Mouse (Mus musculus) stomach, embryonic 14.5 days (tissue): ENCODE results near the gene Fat3. TPM values are rescaled to one million over a fixed set of nuclear protein-coding genes. Genes with fewer than 3 reads are reported as not detected.

Source experiments
- ATAC-seq: fragments of 200-750 bp; cut with Nextera tagmentation; 2 replicates; pipeline ENCODE4 v1.8.0; 2017; ENCODE audit warnings: low read depth, moderate TSS enrichment; ENCODE audit not compliant: insufficient number of reproducible peaks, insufficient read depth, low FRiP score
- H3K27ac ChIP-seq: fragments of 300-500 bp; sonication (generic); 2 replicates; pipeline ENCODE4 v1.5.1; 2014; ENCODE audit warnings: mild to moderate bottlenecking, low read length, moderate library complexity, mixed read lengths
- H3K27me3 ChIP-seq: fragments of 300-500 bp; sonication (generic); 2 replicates; pipeline ENCODE4 v1.6.1; 2014; ENCODE audit warnings: low read length, control low read depth, mixed read lengths; ENCODE audit not compliant: control insufficient read depth, insufficient read depth
- H3K36me3 ChIP-seq: fragments of 300-500 bp; sonication (generic); 2 replicates; pipeline ENCODE4 v1.6.1; 2014; ENCODE audit warnings: mild to moderate bottlenecking, control low read depth, low read length, moderate library complexity, mixed read lengths; ENCODE audit not compliant: control insufficient read depth, insufficient read depth
- H3K4me1 ChIP-seq: fragments of 300-500 bp; sonication (generic); 2 replicates; pipeline ENCODE4 v1.6.1; 2014; ENCODE audit warnings: low read length, control low read depth, mixed read lengths; ENCODE audit not compliant: control insufficient read depth, insufficient read depth
- H3K4me2 ChIP-seq: fragments of 300-500 bp; sonication (generic); replicated peaks from 2 replicates; pipeline ENCODE4 v1.6.1; 2014; ENCODE audit warnings: low read depth, low read length, control low read depth
- H3K4me3 ChIP-seq: fragments of 300-500 bp; sonication (generic); 2 replicates; pipeline ENCODE4 v1.5.1; 2014; ENCODE audit warnings: low read depth, low read length, control low read depth
- H3K9ac ChIP-seq: fragments of 300-500 bp; sonication (generic); replicated peaks from 2 replicates; pipeline ENCODE4 v1.6.1; 2014; ENCODE audit warnings: low read depth, mild to moderate bottlenecking, control low read depth, low read length, moderate library complexity, mixed read lengths
- H3K9me3 ChIP-seq: fragments of 300-500 bp; sonication (generic); 2 replicates; pipeline ENCODE4 v1.6.1; 2016; ENCODE audit warnings: low read depth, low read length, control low read depth; ENCODE audit not compliant: control insufficient read depth
- WGBS: fragments of 180-500 bp; shearing (Covaris S2); extraction: QIAGEN DNeasy Blood & Tissue Kit; methylation state at CpG from one replicate; pipeline ENCODE4 v1.1.7; 2014; 5-methylcytosine and 5-hydroxymethylcytosine counted together
- polyA plus RNA-seq: library from polyadenylated mRNA; unstranded; fragments of >200 nt; fragmentation: Nextera tagmentation; extraction: Ambion mirVana; gene quantifications from 2 replicates; pipeline ENCODE4 v1.2.1, GENCODE M21; 2014

Gene Fat3
- polyA plus RNA-seq, 1 experiment from 2014 or later = 3.2 TPM

- no peaks in the 10 kb centered on the region for H3K9me3 ChIP-seq
- no peaks in the 10 kb centered on the region for H3K4me1 ChIP-seq
- H3K36me3 ChIP-seq = no peaks in the 10 kb centered on the region
- H3K27ac ChIP-seq = no peak overlapping the region
- 58% methylated on average over 6 of the region's 6 CpGs for WGBS
- no peak overlapping the region for H3K9ac ChIP-seq
- ATAC-seq = no peak
- H3K27me3 ChIP-seq = no peaks in the 10 kb centered on the region
- H3K4me3 ChIP-seq = no peak overlapping the region
- H3K4me2 ChIP-seq = no peak overlapping the region
Measured at GRCm38 (mm10) chr9:16398734-16399686, 102.1 kb downstream of the Fat3 start.

GRCm38 (mm10) chr9:16389141-16389540 is 111.9 kb downstream of the Fat3 start:
- WGBS = 22% methylated on average over 4 of the region's 4 CpGs
- no peak for ATAC-seq
- no peaks in the 10 kb centered on the region for H3K27me3 ChIP-seq
- no peak overlapping the region for H3K4me3 ChIP-seq
- no peaks in the 10 kb centered on the region for H3K4me1 ChIP-seq
- no peaks in the 10 kb centered on the region for H3K9me3 ChIP-seq
- H3K4me2 ChIP-seq = no peak overlapping the region
- H3K27ac ChIP-seq = no peak overlapping the region
- H3K36me3 ChIP-seq = no peaks in the 10 kb centered on the region
- no peak overlapping the region for H3K9ac ChIP-seq

- no peak overlapping the region for H3K4me2 ChIP-seq
- no peak for ATAC-seq
- no peaks in the 10 kb centered on the region for H3K4me1 ChIP-seq
- no peaks in the 10 kb centered on the region for H3K36me3 ChIP-seq
- H3K9ac ChIP-seq = no peak overlapping the region
- H3K4me3 ChIP-seq = no peak overlapping the region
- H3K27me3 ChIP-seq = no peaks in the 10 kb centered on the region
- no peak overlapping the region for H3K27ac ChIP-seq
- no peaks in the 10 kb centered on the region for H3K9me3 ChIP-seq
Measured at GRCm38 (mm10) chr9:16387527-16387926, 113.6 kb downstream of the Fat3 start.

- Histone ChIP-seq H3K27ac (no peak overlapping the region), H3K4me2 (no peak overlapping the region), H3K9ac (no peak overlapping the region), H3K4me3 (no peak overlapping the region), H3K27me3 (no peaks in the 10 kb centered on the region), H3K9me3 (no peaks in the 10 kb centered on the region), H3K36me3 (no peaks in the 10 kb centered on the region), H3K4me1 (no peaks in the 10 kb centered on the region)
- WGBS = 42% methylated on average over 3 of the region's 3 CpGs
- ATAC-seq = no peak
Measured at GRCm38 (mm10) chr9:16363713-16364112, 137.4 kb downstream of the Fat3 start.

GRCm38 (mm10) chr9:16361811-16362210 is 139.3 kb downstream of the Fat3 start:
- Histone ChIP-seq H3K27ac (no peak overlapping the region), H3K4me2 (no peak overlapping the region), H3K4me3 (no peak overlapping the region), H3K9me3 (no peaks in the 10 kb centered on the region), H3K4me1 (no peaks in the 10 kb centered on the region), H3K36me3 (no peaks in the 10 kb centered on the region), H3K9ac (no peak overlapping the region), H3K27me3 (no peaks in the 10 kb centered on the region)
- WGBS = 22% methylated on average over 5 of the region's 5 CpGs
- no peak for ATAC-seq

GRCm38 (mm10) chr9:16356636-16357035 is 144.4 kb downstream of the Fat3 start:
- no peak overlapping the region for H3K4me2 ChIP-seq
- H3K9ac ChIP-seq = no peak overlapping the region
- ATAC-seq = no peak
- no peaks in the 10 kb centered on the region for H3K4me1 ChIP-seq
- no peak overlapping the region for H3K27ac ChIP-seq
- H3K9me3 ChIP-seq = no peaks in the 10 kb centered on the region
- 63% methylated on average over 4 of the region's 4 CpGs for WGBS
- H3K4me3 ChIP-seq = no peak overlapping the region
- H3K36me3 ChIP-seq = no peaks in the 10 kb centered on the region
- H3K27me3 ChIP-seq = no peaks in the 10 kb centered on the region

- WGBS = 35% methylated on average over 1 of the region's 1 CpGs
- Histone ChIP-seq H3K36me3 (no peaks in the 10 kb centered on the region), H3K27ac (no peak overlapping the region), H3K4me2 (no peak overlapping the region), H3K27me3 (no peaks in the 10 kb centered on the region), H3K9ac (no peak overlapping the region), H3K4me3 (no peak overlapping the region), H3K4me1 (no peaks in the 10 kb centered on the region), H3K9me3 (no peaks in the 10 kb centered on the region)
- ATAC-seq = no peak
Measured at GRCm38 (mm10) chr9:16354906-16355305, 146.2 kb downstream of the Fat3 start.

GRCm38 (mm10) chr9:16353049-16353724 is 147.9 kb downstream of the Fat3 start:
- Histone ChIP-seq H3K4me2 (no peak overlapping the region), H3K27me3 (no peaks in the 10 kb centered on the region), H3K4me3 (no peak overlapping the region), H3K36me3 (no peaks in the 10 kb centered on the region), H3K4me1 (no peaks in the 10 kb centered on the region), H3K27ac (no peak overlapping the region), H3K9me3 (no peaks in the 10 kb centered on the region), H3K9ac (no peak overlapping the region)
- WGBS = 41% methylated on average over 4 of the region's 4 CpGs
- ATAC-seq = no peak
